Mouse (Mus musculus): ENCODE measurements around the gene Rhebl1.

Rhebl1 gene

GRCm38 (mm10) chr15:98916016-98916415 is 21.7 kb upstream of the Rhebl1 start:
- no peak for DNase-seq (ENCODE audit: inconsistent age in 2 of 2, low spot score in 1 of 2)

GRCm38 (mm10) chr15:98914903-98915302 is 20.6 kb upstream of the Rhebl1 start:
- DNase-seq (ENCODE audit: inconsistent age in 2 of 2, low spot score in 1 of 2): no peak

DNA sequence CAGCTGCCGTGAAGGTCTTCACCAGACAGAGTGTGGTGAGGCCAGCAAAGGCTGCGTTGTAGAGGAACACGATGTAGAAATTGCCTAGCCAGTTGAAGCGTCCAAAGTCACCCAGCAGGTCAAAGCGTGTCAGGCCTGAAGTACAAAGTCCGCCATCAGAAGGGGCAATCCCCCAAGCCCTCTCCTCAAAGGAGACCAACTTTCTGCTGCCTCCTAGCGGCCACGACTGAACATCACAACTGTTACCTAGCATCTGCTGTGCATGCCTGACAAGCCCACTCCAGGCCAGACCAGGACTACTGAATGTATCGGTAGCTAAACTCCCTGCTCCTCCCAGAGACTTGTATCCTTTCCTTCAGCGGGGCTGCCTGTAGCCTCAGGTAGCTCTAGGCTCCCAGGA is 10.4 kb upstream of the Rhebl1 start:
- DNase-seq (ENCODE audit: inconsistent age in 2 of 2, low spot score in 1 of 2): peak in 1 of 2 experiments; percentile 64

DNA sequence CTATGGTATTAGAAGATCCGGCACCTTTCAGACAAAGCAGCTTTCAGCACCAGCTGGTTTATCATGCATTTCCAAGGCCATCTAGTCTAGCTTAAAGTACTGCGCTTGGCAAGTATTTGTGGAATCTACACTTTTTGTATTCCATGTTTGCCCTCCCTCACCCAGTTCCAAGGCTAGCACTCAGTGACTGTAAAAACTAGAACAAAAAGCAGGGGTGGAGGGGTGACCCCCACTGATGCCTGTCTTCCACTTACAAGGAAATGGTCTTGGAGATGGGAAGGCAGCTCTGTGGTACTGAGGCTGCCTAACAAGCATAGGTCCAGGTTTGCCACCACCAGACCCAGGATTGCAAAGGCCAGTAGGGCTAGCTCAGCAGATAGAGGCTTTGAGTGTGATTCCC is 8.3 kb upstream of the Rhebl1 start:
- no peak for DNase-seq (ENCODE audit: inconsistent age in 2 of 2, low spot score in 1 of 2)

DNA sequence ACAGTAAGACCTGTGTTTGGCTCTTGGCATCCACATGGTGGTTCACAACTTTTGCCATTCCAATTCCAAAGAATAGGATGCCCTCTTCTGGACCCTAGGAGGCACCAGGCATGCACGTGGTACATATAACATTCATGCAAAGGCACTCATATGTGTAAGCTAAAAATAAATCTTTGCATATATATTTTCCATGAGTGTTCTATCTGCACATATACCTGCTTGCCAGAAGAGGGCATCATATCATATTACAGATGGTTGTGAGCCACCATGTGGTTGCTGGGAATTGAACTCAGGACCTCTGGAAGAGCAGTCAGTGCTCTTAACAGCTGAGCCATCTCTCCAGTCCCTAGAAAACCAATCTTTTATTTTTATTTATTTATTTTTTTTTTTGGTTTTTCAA is 7.2 kb upstream of the Rhebl1 start:
- DNase-seq (ENCODE audit: inconsistent age in 2 of 2, low spot score in 1 of 2): no peak

- peak; percentile 43 to 70 for DNase-seq (ENCODE audit: inconsistent age in 2 of 2, low spot score in 1 of 2)
Measured at GRCm38 (mm10) chr15:98897928-98898800, 3.8 kb upstream of the Rhebl1 start, which contains the start of gene Dhh. Dhh (minus strand) TSS chr15:98898540.

DNA sequence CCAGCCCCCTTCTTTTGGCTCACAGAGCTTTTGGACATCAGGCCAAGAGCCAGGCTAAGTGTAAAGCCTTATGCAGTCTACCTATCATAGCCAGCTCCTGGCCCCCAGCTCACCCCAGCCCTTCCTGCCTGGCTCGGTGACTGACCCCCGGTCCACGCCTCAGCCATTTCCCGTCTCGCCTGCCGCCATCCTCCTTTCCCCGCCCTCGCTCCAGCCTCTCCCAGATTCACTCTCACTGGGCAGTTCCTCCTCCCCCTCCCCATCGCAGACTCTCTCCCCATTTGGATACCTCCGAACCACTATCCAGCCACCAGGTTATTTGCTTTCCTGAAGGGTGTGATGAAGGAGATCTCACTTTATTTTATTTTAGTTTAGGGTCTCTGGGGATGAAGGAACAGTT is 3.2 kb upstream of the Rhebl1 start:
- peak in 1 of 2 experiments; percentile 51 for DNase-seq (ENCODE audit: inconsistent age in 2 of 2, low spot score in 1 of 2)

GRCm38 (mm10) chr15:98895635-98896589 is 1.6 kb upstream of the Rhebl1 start:
- peak; percentile 68 to 91 for DNase-seq (ENCODE audit: inconsistent age in 2 of 2, low spot score in 1 of 2)

GRCm38 (mm10) chr15:98894746-98895634 is 650 bp upstream of the Rhebl1 start:
- DNase-seq (ENCODE audit: inconsistent age in 2 of 2, low spot score in 1 of 2): no peak

GRCm38 (mm10) chr15:98893036-98893435 is 1.3 kb downstream of the Rhebl1 start:
- DNase-seq (ENCODE audit: inconsistent age in 2 of 2, low spot score in 1 of 2): no peak

DNA sequence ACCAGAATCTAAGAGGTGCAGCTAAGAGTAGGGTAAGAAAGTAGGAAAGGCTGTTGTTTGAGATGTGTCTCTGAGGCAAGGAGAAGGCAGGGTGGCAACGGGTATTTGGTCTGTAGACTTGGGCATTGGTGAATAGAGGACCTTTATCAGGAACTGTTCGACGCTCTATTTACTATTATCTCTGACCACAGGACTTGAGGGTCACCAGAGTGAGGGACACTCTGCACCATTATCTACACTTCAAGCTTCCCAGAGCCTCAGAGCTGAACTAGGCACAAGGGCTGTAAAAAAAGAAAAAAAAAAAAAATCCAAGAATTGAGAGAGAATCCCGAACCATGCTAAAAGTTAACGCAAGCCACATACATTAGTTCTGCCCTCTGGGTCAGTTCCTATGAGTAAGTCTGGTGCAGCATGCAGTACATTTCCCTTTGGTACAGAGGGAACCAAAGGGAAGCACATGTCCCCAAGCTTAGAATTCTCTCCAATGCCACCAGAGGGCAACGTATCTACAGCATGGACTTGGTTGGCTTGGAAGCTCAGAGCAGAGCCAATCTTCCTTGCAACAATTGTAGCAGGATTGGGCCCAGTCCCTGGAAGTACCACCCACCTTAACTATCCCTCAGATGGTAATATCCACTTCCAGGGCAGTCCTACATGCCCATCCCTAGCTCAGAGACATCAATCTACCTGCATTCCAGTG is 2.3 kb downstream of the Rhebl1 start:
- DNase-seq (ENCODE audit: inconsistent age in 2 of 2, low spot score in 1 of 2): peak; percentile 73 to 91

- DNase-seq (ENCODE audit: inconsistent age in 2 of 2, low spot score in 1 of 2): no peak
Measured at GRCm38 (mm10) chr15:98891198-98891742, 3.1 kb downstream of the Rhebl1 start.

DNA sequence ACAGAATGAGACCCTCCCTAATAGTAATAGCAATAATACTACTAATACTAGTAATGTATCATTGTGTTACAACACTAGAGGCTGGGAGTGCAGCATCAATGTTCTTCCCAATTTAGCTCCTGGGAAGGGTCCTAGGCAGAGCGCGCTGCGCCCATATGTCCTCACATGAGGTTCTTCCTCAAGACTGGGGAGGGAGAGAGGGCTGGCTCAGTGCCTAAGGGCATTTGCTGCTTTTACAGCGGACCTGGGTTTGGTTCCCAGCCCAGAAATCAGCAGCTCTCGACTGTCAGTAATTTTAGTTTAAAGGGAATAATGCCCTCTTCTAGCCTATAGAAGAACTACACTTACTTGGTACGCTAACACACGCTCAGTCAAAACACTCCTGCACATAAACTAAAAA is 6.8 kb downstream of the Rhebl1 start:
- no peak for DNase-seq (ENCODE audit: inconsistent age in 2 of 2, low spot score in 1 of 2)

DNA sequence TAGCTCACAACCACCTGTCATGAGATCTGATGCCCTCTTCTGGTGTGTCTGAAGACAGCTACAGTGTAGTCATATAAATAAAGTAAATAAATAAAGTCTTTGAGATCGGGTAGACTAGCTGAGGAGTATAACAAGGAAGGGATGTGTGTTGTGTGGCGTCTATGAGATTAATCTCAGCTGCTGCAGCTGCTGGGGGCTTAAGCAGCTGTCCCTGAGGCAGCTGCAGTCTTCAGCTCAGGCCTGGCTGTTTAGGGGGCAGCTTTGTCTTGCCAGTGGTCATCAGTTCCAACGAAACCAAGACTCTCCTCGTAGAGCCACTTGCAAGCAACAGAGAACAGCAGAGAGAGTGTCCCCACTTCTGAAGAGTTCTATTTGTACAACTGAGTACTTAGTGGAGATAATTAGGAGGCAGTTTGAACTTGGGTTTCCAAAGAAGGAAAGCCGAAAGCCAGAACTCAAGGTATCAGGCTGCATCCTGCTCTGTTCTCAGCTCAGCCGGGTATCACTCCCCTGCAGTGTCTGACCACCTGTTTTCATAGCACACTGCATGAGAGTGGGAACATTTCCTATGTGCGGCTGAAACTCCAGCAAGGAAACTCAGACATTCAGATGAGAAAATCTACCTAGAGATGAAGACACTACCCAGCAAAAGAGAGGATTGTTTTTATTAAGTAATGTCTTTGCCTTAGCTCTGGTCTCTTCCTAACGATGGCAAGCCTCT is 7.5 kb downstream of the Rhebl1 start:
- DNase-seq (ENCODE audit: inconsistent age in 2 of 2, low spot score in 1 of 2): no peak

GRCm38 (mm10) chr15:98884106-98884505 is 10.2 kb downstream of the Rhebl1 start:
- no peak for DNase-seq (ENCODE audit: inconsistent age in 2 of 2, low spot score in 1 of 2)

- peak in 1 of 2 experiments; percentile 74 for DNase-seq (ENCODE audit: inconsistent age in 2 of 2, low spot score in 1 of 2)
Measured at GRCm38 (mm10) chr15:98883661-98884060, 10.7 kb downstream of the Rhebl1 start.

DNA sequence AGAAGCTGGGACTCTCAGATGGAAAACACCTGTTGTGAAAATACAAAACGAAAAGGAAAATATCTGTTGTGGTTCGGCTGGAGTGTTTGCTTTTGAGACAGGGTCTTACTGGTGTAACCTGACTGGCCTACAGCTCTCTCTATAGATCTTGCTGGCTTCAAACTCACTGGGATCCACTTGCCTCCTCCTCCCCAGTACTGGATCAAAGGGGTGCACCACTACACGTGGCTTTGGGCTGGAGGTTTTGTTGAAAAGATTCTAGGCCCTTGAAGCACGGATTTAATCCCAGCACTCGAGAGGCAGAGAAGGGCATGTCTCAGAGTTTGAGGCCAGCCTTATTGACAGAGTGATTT is 12.7 kb downstream of the Rhebl1 start:
- DNase-seq (ENCODE audit: inconsistent age in 2 of 2, low spot score in 1 of 2): no peak

- DNase-seq (ENCODE audit: inconsistent age in 2 of 2, low spot score in 1 of 2): peak; percentile 95 to 96
Measured at GRCm38 (mm10) chr15:98880978-98881655, 13.2 kb downstream of the Rhebl1 start.

DNA sequence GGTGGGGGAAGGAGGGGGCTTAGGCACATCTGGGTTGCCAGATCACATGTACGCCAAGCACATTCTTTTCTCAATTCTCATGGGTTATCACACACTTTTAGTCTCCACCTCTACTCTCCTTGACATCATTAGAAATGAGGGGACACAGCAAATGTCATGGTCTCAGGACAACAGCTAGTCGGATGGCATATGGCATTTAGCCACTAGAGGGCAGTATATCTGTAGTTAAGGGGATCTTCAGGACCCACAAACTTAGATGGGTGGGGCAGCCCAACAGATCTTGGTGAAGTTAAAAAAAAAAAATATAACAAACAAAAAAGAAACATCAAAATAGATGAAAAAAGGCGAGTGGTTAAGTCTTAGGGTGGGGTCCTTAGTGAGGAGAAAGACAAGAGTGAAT is 17.0 kb downstream of the Rhebl1 start:
- DNase-seq (ENCODE audit: inconsistent age in 2 of 2, low spot score in 1 of 2): peak; percentile 60 to 94

Data from adrenal gland, adult (tissue).